Mouse (Mus musculus): Measurements from ENCODE around the gene Serpina6.

Serpina6 gene

GRCm38 (mm10) chr12:103655123-103656044, 1.6 kb downstream of the Serpina6 start:
- no peak for DNase-seq (ENCODE audit: low spot score)

GRCm38 (mm10) chr12:103653836-103654235, 3.2 kb downstream of the Serpina6 start:
- DNase-seq (ENCODE audit: low spot score) = no peak

GRCm38 (mm10) chr12:103646314-103646713, 10.7 kb downstream of the Serpina6 start:
- DNase-seq (ENCODE audit: low spot score) = no peak

GRCm38 (mm10) chr12:103644601-103645000, 12.4 kb downstream of the Serpina6 start:
- no peak for DNase-seq (ENCODE audit: low spot score)

- no peak for DNase-seq (ENCODE audit: low spot score)
These were observed 13.2 kb downstream of the Serpina6 start for GRCm38 (mm10) chr12:103643818-103644217.

- DNase-seq (ENCODE audit: low spot score) = peak; percentile 30
These were observed 13.7 kb downstream of the Serpina6 start for GRCm38 (mm10) chr12:103643336-103643735.

- no peak for DNase-seq (ENCODE audit: low spot score)
These were observed 21.2 kb downstream of the Serpina6 start for GRCm38 (mm10) chr12:103635846-103636245.

- DNase-seq (ENCODE audit: low spot score) = no peak
These were observed 22.6 kb downstream of the Serpina6 start for GRCm38 (mm10) chr12:103634430-103634829.

- no peak for DNase-seq (ENCODE audit: low spot score)
These were observed 25.8 kb downstream of the Serpina6 start, which contains the start of gene Serpina10 for GRCm38 (mm10) chr12:103631203-103631612. Serpina10 (minus strand) TSS chr12:103631444.

GRCm38 (mm10) chr12:103616860-103617261, 40.2 kb downstream of the Serpina6 start:
- DNase-seq (ENCODE audit: low spot score) = no peak

GRCm38 (mm10) chr12:103615734-103616133, 41.3 kb downstream of the Serpina6 start:
- DNase-seq (ENCODE audit: low spot score) = no peak

- DNase-seq (ENCODE audit: low spot score) = no peak
These were observed 41.9 kb downstream of the Serpina6 start for GRCm38 (mm10) chr12:103615141-103615540.

- DNase-seq (ENCODE audit: low spot score) = no peak
These were observed 55.2 kb downstream of the Serpina6 start for GRCm38 (mm10) chr12:103601839-103602238.

GRCm38 (mm10) chr12:103600364-103600763, 56.6 kb downstream of the Serpina6 start:
- no peak for DNase-seq (ENCODE audit: low spot score)

- peak; percentile 50 for DNase-seq (ENCODE audit: low spot score)
These were observed 58.6 kb downstream of the Serpina6 start for GRCm38 (mm10) chr12:103598411-103598810.
